Mouse (Mus musculus): ENCODE measurements at regions not wholly inside any gene's neighbourhood (a gene's known extent, or its start where the extent isn't known, plus 50 kb on each side); places are given as distances from the start of the nearest gene placed in this dataset.

- WGBS, result 88% methylated on average over 2 of the region's 2 CpGs
- Histone ChIP-seq H3K36me3 (replicated peaks) (no peaks in the 10 kb centered on the region), H3K4me3 (no peak overlapping the region), H3K4me1 (peaks cover 10% of the 10 kb centered on the region), H3K9me3 (no peaks in the 10 kb centered on the region), H3K27ac (no peak overlapping the region), H3K27me3 (ENCODE audit: poor library complexity, severe bottlenecking) (no peaks in the 10 kb centered on the region)
- DNase-seq (ENCODE audit: extremely low spot score, low spot score), result no peak
These were observed 323.7 kb downstream of the Fam198b start for GRCm38 (mm10) chr3:80208028-80208427.

- Histone ChIP-seq H3K27ac (no peak overlapping the region), H3K4me3 (no peak overlapping the region), H3K27me3 (ENCODE audit: poor library complexity, severe bottlenecking) (no peaks in the 10 kb centered on the region), H3K4me1 (peaks cover 10% of the 10 kb centered on the region), H3K36me3 (replicated peaks) (no peaks in the 10 kb centered on the region), H3K9me3 (no peaks in the 10 kb centered on the region)
- no peak for DNase-seq (ENCODE audit: extremely low spot score, low spot score)
These were observed 325.3 kb downstream of the Fam198b start for GRCm38 (mm10) chr3:80209596-80209995.

- H3K4me3 ChIP-seq, result no peak overlapping the region
- H3K9me3 ChIP-seq, result no peaks in the 10 kb centered on the region
- 87% methylated on average over 3 of the region's 3 CpGs for WGBS
- H3K36me3 ChIP-seq (replicated peaks), result no peaks in the 10 kb centered on the region
- no peak for DNase-seq (ENCODE audit: extremely low spot score, low spot score)
- H3K27me3 ChIP-seq (ENCODE audit: poor library complexity, severe bottlenecking), result no peaks in the 10 kb centered on the region
- no peak overlapping the region for H3K27ac ChIP-seq
- H3K4me1 ChIP-seq, result peaks cover 4% of the 10 kb centered on the region; the same call in 1 of the 2 replicates
These were observed 327.2 kb downstream of the Fam198b start for GRCm38 (mm10) chr3:80211323-80212109.

GRCm38 (mm10) chr3:80248611-80249010, 364.3 kb downstream of the Fam198b start:
- WGBS, result 80% methylated on average over 5 of the region's 5 CpGs
- no peaks in the 10 kb centered on the region for H3K36me3 ChIP-seq (replicated peaks)
- no peak overlapping the region for H3K27ac ChIP-seq
- no peaks in the 10 kb centered on the region for H3K27me3 ChIP-seq (ENCODE audit: poor library complexity, severe bottlenecking)
- no peaks in the 10 kb centered on the region for H3K9me3 ChIP-seq
- no peak for DNase-seq (ENCODE audit: extremely low spot score, low spot score)
- no peaks in the 10 kb centered on the region for H3K4me1 ChIP-seq
- no peak overlapping the region for H3K4me3 ChIP-seq

GRCm38 (mm10) chr3:80249974-80250373, 365.6 kb downstream of the Fam198b start:
- no peaks in the 10 kb centered on the region for H3K36me3 ChIP-seq (replicated peaks)
- 78% methylated on average over 3 of the region's 3 CpGs for WGBS
- H3K27me3 ChIP-seq (ENCODE audit: poor library complexity, severe bottlenecking), result no peaks in the 10 kb centered on the region
- no peak overlapping the region for H3K4me3 ChIP-seq
- no peaks in the 10 kb centered on the region for H3K4me1 ChIP-seq
- no peak for DNase-seq (ENCODE audit: extremely low spot score, low spot score)
- no peak overlapping the region for H3K27ac ChIP-seq
- H3K9me3 ChIP-seq, result no peaks in the 10 kb centered on the region

- H3K27me3 ChIP-seq (ENCODE audit: poor library complexity, severe bottlenecking), result no peaks in the 10 kb centered on the region
- no peak overlapping the region for H3K27ac ChIP-seq
- no peak overlapping the region for H3K4me3 ChIP-seq
- no peaks in the 10 kb centered on the region for H3K9me3 ChIP-seq
- DNase-seq (ENCODE audit: extremely low spot score, low spot score), result no peak
- no peaks in the 10 kb centered on the region for H3K36me3 ChIP-seq (replicated peaks)
- WGBS, result 95% methylated on average over 3 of the region's 3 CpGs
- H3K4me1 ChIP-seq, result no peaks in the 10 kb centered on the region
These were observed 371.0 kb downstream of the Fam198b start for GRCm38 (mm10) chr3:80255304-80255703.

GRCm38 (mm10) chr3:80256383-80256782, 372.1 kb downstream of the Fam198b start:
- no peaks in the 10 kb centered on the region for H3K27me3 ChIP-seq (ENCODE audit: poor library complexity, severe bottlenecking)
- no peak overlapping the region for H3K27ac ChIP-seq
- no peak overlapping the region for H3K4me3 ChIP-seq
- no peak for DNase-seq (ENCODE audit: extremely low spot score, low spot score)
- 93% methylated on average over 3 of the region's 3 CpGs for WGBS
- no peaks in the 10 kb centered on the region for H3K4me1 ChIP-seq
- no peaks in the 10 kb centered on the region for H3K9me3 ChIP-seq
- no peaks in the 10 kb centered on the region for H3K36me3 ChIP-seq (replicated peaks)

- peaks cover 15% of the 10 kb centered on the region for H3K9me3 ChIP-seq
- H3K27me3 ChIP-seq (ENCODE audit: poor library complexity, severe bottlenecking), result no peaks in the 10 kb centered on the region
- no peak overlapping the region for H3K4me3 ChIP-seq
- H3K4me1 ChIP-seq, result no peaks in the 10 kb centered on the region
- H3K27ac ChIP-seq, result no peak overlapping the region
- no peak for DNase-seq (ENCODE audit: extremely low spot score, low spot score)
- 84% methylated on average over 2 of the region's 2 CpGs for WGBS
- H3K36me3 ChIP-seq (replicated peaks), result no peaks in the 10 kb centered on the region
These were observed 378.8 kb downstream of the Fam198b start for GRCm38 (mm10) chr3:80263095-80263494.

- 84% methylated on average over 1 of the region's 1 CpGs for WGBS
- no peak overlapping the region for H3K4me3 ChIP-seq
- H3K27me3 ChIP-seq (ENCODE audit: poor library complexity, severe bottlenecking), result no peaks in the 10 kb centered on the region
- H3K4me1 ChIP-seq, result no peaks in the 10 kb centered on the region
- DNase-seq (ENCODE audit: extremely low spot score, low spot score), result no peak
- no peaks in the 10 kb centered on the region for H3K9me3 ChIP-seq
- H3K27ac ChIP-seq, result no peak overlapping the region
- H3K36me3 ChIP-seq (replicated peaks), result no peaks in the 10 kb centered on the region
These were observed 400.3 kb downstream of the Fam198b start for GRCm38 (mm10) chr3:80284656-80285055.

- Histone ChIP-seq H3K4me3 (no peak overlapping the region), H3K9me3 (no peaks in the 10 kb centered on the region), H3K4me1 (no peaks in the 10 kb centered on the region), H3K36me3 (replicated peaks) (no peaks in the 10 kb centered on the region), H3K27ac (no peak overlapping the region), H3K27me3 (ENCODE audit: poor library complexity, severe bottlenecking) (no peaks in the 10 kb centered on the region)
- no peak for DNase-seq (ENCODE audit: extremely low spot score, low spot score)
- WGBS, result 86% methylated on average over 3 of the region's 3 CpGs
These were observed 400.9 kb downstream of the Fam198b start for GRCm38 (mm10) chr3:80285246-80285645.

GRCm38 (mm10) chr3:80293485-80293884, 409.2 kb downstream of the Fam198b start:
- Histone ChIP-seq H3K9me3 (no peaks in the 10 kb centered on the region), H3K36me3 (replicated peaks) (no peaks in the 10 kb centered on the region), H3K4me1 (no peaks in the 10 kb centered on the region), H3K27ac (no peak overlapping the region), H3K4me3 (no peak overlapping the region), H3K27me3 (ENCODE audit: poor library complexity, severe bottlenecking) (no peaks in the 10 kb centered on the region)
- DNase-seq (ENCODE audit: extremely low spot score, low spot score), result no peak
- 87% methylated on average over 4 of the region's 4 CpGs for WGBS

- Histone ChIP-seq H3K4me3 (no peak overlapping the region), H3K9me3 (no peaks in the 10 kb centered on the region), H3K27me3 (ENCODE audit: poor library complexity, severe bottlenecking) (no peaks in the 10 kb centered on the region), H3K36me3 (replicated peaks) (no peaks in the 10 kb centered on the region), H3K4me1 (0 out of 2 replicates have a peak, but pooled peaks cover 5% of the 10 kb centered on the region), H3K27ac (no peak overlapping the region)
- WGBS, result 84% methylated on average over 4 of the region's 4 CpGs
- DNase-seq (ENCODE audit: extremely low spot score, low spot score), result no peak
These were observed 423.3 kb downstream of the Fam198b start for GRCm38 (mm10) chr3:80307632-80308031.

GRCm38 (mm10) chr3:80309931-80310330, 425.6 kb downstream of the Fam198b start:
- H3K4me3 ChIP-seq, result no peak overlapping the region
- WGBS, result 66% methylated on average over 4 of the region's 4 CpGs

More at GRCm38 (mm10) chr3:80309931-80310330, 425.6 kb downstream of the Fam198b start:
- no peaks in the 10 kb centered on the region for H3K36me3 ChIP-seq (replicated peaks)
- no peak overlapping the region for H3K27ac ChIP-seq
- no peaks in the 10 kb centered on the region for H3K9me3 ChIP-seq
- H3K27me3 ChIP-seq (ENCODE audit: poor library complexity, severe bottlenecking), result no peaks in the 10 kb centered on the region
- 0 out of 2 replicates have a peak, but pooled peaks cover 5% of the 10 kb centered on the region for H3K4me1 ChIP-seq
- no peak for DNase-seq (ENCODE audit: extremely low spot score, low spot score)

Data from forebrain, embryonic 10.5 days (tissue).